Mouse (Mus musculus): ENCODE measurements around the gene Rap1b.

DNA sequence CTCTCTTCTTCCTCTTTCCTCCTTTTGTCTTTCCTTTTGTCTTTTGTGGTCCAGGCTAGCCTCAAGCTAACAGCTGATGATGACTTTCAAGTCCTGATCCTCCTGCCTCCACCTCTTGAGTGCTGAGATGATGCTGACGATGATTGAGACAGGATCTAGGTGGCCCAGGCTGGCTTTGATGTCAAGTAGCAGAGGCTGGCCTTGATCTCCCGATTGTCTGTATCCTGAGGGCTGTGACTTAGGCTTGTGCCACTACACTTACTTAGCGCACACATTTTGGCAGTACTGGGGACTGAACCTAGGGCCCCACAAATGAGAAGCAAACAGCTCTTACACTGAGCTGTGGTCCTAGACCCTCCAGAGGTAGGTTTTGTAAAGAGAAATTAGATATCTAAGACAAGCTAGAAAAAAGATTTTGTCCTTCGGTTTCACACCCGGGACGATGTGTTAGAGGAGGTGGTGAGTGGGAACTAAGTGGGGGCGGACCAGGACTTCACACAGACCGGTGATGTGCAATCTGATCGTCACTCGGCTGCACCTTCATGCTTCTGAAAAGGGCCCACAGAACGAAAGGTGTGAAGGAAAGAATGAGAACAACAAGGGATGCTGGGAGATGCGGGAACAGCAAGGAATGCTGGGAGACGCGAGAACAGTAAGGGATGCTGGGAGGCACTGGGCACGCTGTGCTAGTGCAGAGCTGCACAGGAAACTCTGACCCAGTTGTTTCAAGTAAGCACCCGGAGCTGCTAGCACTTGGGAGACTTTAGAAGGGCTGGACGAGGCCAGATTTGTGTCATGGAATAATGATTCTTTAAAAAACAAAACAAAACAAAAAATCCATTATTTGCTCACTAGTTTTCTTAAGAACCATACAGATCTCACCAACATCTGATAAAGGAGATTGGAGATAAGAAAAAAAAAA, 48.5 kb upstream of the Rap1b start:
- TF ChIP-seq CTCF (IDR thresholded peaks at IDR 0.05; ENCODE audit: borderline replicate concordance, extremely low read depth, insufficient read depth, insufficient read length) = no peak
- TF ChIP-seq POLR2A (IDR thresholded peaks at IDR 0.05; ENCODE audit: borderline replicate concordance, extremely low read depth, insufficient read depth, insufficient read length, poor library complexity, severe bottlenecking) = no peak
